Mouse (Mus musculus) retina, postnatal 7 days (tissue): ENCODE results near the gene Kalrn.
A peak's percentile ranks its signal among the peaks of the same experiment; 100 is the strongest.

Experiments
- DNase-seq: peaks from one replicate; pipeline ENCODE4 v3.0.0-alpha.2; 2012; ENCODE audit warnings: low read depth, low spot score

The Kalrn gene

DNA sequence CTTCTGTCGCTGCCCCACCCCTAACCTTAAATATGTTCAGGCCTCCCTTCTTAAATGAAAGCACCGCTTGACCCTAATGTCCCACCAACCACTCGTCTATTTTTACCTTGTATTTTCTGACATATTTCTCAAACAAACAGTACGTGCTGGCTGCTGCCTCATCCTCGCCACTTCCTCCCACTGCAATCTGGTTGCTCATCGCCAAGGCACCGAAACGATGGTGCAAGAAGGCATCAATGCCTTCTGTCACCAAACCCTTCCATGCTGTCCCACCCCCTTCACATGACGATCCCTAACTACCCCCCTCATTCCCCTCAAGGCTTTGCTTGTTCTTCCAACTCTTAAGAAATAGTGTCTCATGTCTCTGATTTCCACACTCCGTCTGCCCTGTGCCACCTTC lies 69.1 kb downstream of the Kalrn start:
- no peak for DNase-seq

GRCm38 (mm10) chr16:34502110-34502509 lies 71.2 kb downstream of the Kalrn start:
- DNase-seq = no peak

DNA sequence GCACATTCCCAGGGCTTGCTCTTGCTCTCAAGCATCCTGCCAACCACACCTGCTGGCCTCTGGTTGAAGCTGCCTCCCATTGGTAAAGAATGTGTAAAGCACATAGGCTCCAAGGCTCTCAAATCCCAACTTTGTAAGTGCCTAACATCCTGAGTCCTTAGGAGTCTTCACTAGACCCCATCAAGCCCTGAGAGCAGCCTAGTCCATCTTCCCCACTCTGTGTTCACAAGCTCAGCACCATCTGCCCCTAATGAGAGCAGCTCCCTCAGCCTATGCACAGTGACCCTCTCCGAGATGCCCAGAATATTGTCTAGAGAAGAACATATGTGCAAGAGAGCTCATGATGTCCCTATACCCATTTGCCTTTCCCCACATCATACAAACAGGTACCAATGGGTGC lies 78.6 kb downstream of the Kalrn start:
- DNase-seq = no peak

- DNase-seq = no peak
Observed at GRCm38 (mm10) chr16:34493914-34494313, 79.4 kb downstream of the Kalrn start.

DNA sequence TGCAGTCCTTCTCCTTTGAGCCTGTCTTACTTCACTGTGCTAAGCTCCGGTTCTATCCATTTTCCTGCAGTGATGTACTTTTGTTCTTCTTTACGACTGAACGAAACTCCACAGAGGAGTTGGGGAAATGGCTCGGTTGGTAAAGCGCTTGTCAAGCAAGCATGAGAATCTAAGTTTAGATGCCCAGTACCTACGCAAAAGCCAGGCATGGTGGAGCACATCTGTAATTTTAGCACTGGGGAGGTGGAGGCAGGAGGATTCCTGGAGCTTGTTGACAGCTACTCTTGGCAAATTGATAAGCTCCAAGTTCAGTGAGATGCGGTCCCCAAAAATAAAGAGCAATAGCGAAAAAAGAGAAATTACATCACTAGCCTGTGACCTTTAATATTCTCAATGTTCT lies 82.1 kb downstream of the Kalrn start:
- no peak for DNase-seq

- no peak for DNase-seq
Observed at GRCm38 (mm10) chr16:34490506-34490905, 82.8 kb downstream of the Kalrn start.

DNA sequence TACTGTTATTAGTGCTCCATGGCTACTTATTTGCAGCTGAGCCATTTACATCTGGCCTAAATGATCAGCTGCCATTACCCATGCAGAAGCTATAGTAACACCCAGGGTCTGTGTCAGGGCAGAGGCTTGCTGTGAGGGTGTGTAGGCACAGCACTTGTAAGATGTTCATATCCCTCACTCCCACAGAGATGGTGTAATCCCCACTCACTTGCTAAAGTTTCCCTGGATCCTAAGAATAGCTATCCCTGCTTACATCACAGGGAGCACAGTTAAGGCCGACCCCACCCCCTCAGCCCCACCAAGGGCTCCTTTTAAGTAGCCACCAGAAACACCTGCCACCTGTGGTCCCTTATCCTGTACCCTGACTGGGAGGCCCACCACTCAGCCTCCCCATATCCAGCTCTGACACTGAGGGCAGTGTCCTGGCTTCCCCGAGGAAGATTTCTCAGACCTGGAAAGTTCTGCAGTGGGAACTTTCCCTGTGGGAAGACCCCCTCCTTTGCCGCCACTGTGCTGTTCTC lies 83.5 kb downstream of the Kalrn start:
- no peak for DNase-seq

DNA sequence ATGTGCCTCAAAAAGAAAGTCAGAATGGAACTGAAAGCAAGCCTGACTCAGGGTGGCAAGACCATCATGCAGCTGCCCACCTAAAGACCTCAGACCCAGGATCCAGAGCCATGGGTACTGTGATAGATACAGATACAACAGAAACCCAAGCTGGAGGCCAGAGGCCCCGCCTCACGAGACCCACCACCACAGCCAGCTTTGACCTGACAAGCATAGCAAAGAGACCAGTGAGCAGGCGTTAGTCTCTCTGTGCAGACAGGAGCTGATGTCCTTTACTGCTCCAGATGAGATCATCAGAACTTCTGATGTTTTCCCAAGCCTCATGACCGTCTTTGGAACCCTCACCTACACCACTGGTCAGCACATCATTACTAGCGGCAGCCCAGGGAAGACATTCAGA lies 85.5 kb downstream of the Kalrn start:
- no peak for DNase-seq

GRCm38 (mm10) chr16:34487268-34487667 lies 86.1 kb downstream of the Kalrn start:
- no peak for DNase-seq

DNA sequence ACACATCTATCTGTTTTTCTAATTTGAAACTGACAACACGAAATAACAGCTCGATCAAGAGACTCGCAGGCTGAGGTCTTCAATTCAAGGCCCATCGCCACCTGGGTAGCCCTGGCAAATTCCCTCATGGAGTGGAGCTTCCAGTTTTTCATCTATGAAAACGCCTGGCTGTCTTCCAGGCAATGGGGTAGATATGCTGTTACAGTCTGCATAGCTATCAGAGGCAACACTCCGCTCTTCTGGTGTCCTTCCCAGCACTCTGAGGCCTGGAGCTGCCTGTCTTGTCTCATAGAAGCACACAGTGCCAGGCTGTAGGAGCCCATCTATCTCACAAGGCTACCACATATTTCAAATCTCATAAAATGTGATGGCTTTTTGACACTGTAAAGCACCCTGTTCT lies 87.8 kb downstream of the Kalrn start:
- DNase-seq = no peak

DNA sequence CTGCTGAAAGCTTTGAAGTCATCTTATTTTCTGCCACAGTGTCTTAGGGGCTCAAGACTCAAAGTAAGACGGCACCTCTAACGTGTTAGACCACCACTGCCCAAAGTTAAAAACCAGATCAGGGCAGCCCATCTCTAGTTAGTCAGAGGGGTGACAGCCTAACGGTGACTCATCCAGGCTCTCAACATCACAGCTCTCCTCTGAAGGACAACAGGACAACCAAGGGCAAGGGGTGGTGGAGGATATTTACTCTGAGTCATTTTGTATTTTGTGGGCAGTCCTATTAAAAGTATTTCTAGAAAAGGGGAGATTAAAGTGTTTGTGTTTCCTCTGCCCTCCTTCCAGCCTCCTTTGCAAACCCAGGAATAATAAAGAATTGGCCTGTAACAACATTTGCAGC lies 88.4 kb downstream of the Kalrn start:
- no peak for DNase-seq

DNA sequence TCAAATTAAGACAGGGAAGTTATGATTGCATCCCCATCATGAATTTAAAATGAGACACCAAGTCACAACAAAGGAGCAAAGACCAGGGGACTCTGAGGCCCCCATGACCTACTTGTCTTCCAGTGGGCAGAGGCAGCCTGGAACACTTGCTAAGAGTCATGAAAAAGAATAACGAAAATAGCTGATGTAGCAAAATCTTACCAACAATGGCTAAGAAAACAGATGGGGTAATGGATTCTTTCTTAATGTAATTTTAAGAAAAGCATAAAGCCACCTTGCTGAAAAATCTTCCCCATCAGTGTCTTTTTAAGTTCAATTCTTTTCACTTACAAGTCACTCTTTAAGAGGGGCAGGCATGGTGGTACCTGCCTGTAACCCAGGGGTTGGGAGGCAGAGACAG lies 89.1 kb downstream of the Kalrn start:
- DNase-seq = no peak

- DNase-seq = no peak
Observed at GRCm38 (mm10) chr16:34483716-34484115, 89.6 kb downstream of the Kalrn start.

GRCm38 (mm10) chr16:34474741-34475140 lies 98.6 kb downstream of the Kalrn start:
- DNase-seq = no peak

GRCm38 (mm10) chr16:34473891-34474290 lies 99.4 kb downstream of the Kalrn start:
- no peak for DNase-seq

DNA sequence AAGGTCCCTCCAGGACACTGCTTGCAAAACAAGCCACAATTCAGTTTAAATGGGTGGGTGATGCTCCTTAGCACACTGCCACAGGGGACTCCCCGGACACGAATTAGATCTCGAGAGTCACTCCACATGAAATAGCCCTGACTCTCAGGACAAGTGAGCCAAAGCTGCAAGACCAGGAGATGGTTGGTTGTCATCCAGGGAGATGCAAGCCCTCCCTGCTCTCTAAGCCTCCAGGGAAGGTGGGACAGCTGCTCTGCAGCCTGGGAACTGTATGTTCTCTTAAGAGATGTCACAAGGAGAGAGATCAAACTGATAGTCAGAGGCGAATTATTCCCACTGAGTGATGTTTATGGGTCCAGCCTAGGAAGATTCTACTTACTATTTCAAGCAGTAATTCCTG lies 101.9 kb downstream of the Kalrn start:
- DNase-seq = no peak

DNA sequence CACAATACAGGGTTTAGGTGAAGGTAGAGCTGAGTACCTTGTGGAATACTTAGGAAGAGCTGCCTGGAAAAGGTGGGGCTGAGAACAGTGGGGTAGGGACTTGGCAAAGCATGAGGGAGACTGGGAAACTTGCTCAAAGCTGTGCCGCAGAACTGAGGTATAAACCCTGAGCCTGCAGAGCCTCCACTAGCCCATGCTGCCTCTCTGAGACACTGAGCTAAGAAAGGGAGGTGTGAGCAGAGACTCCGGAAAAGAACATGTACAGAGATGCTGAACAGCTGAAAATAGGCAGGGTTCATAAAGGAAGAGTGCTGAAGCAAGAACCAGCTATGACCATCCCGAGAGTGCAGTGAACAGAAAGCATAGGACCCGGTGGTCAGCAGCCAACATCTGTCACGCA lies 103.0 kb downstream of the Kalrn start:
- no peak for DNase-seq

DNA sequence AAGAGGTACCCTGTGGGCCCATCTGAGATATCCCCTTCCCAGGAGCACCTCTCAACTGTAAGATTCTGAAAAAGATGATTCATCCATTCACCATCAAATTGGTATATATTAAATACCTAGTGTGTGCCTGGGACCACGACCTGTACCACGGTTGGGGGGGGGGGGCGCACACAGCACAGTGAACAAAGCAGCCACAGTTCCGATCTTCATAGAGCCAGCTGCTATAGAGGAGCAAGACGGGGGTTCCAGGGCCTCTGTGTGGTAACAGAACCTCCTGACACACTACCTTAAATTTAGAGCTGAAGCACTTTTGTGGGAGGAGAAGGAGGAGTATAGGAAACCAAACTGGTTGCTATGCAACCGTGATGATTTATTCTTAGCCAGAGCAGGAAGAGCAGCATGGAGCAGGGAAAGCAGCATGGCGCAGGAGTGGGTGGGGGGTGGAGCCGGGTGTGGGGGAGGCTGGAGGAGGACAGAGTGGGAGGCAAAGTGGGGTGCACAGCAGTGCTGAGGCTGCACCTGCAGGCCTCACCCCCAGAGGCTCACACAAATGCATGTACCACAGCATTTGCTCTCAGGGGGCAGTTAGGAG lies 104.0 kb downstream of the Kalrn start:
- DNase-seq = no peak

- DNase-seq = no peak
Observed at GRCm38 (mm10) chr16:34466649-34467048, 106.7 kb downstream of the Kalrn start.

GRCm38 (mm10) chr16:34456314-34456713 lies 117.0 kb downstream of the Kalrn start:
- DNase-seq = no peak

DNA sequence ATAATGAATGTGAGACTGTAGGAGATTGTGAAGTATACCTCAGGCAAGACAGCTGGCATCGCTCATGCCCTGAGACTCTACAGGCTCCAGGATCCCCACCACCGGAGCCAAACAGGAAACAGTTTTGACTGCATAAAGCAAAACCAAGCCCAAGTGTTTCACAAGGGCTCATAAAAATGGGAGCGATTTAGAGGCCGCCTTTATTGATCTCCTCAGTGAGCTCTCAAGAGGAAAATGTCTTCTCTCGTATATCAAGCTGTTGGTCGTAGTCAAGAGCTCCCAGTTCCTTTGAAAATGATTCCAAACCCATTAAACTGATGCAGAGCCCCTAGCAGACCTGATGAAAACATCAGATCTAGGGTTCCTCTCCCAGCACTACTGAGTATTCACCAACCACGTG lies 127.7 kb downstream of the Kalrn start:
- DNase-seq = no peak

DNA sequence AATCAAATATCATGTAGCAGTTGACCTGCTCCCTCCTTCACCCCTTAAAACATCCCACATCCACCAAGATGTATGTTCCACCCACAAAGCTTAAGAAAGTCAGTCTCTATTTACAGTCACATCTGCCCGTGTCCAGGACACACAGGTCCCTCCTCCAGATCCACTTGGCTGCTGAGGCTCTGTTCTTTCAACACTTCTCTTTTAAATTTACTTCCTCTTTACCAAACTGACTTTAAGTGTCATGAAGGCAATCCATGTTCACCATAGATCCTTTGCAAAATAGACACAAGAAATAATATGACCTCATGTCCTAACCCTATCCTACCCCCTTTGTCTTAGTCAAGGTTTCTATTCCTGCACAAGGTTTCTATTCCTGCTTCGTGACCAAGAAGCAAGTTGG lies 131.6 kb downstream of the Kalrn start:
- no peak for DNase-seq

- peak; percentile 34 for DNase-seq
Observed at GRCm38 (mm10) chr16:34440994-34441414, 132.3 kb downstream of the Kalrn start.

GRCm38 (mm10) chr16:34440019-34440615 lies 133.2 kb downstream of the Kalrn start:
- DNase-seq = no peak
